Mouse (Mus musculus) MEL (cell line): ENCODE data around the gene Prpf4b. TPM values are rescaled to one million over a fixed set of nuclear protein-coding genes. Genes with fewer than 3 reads are reported as not detected.

Experiments
- DNase-seq: peaks from one replicate; pipeline ENCODE4 v3.0.0; 2011; ENCODE audit warnings: low read depth, low spot score
- H3K27ac ChIP-seq: 2 replicates; pipeline ENCODE4 v1.5.1; 2012; ENCODE audit warnings: low read depth, mild to moderate bottlenecking, control low read depth, low read length, moderate library complexity; ENCODE audit not compliant: control insufficient read depth
- H3K27me3 ChIP-seq, 2 experiments: fragments of 150-350 bp in 1 of 2; sonication (generic) in 1 of 2; 2 replicates each; pipeline ENCODE4 v1.6.1; 2012; ENCODE audit warnings: low read length in 2 of 2, mild to moderate bottlenecking in 2 of 2, improper control_type of control experiment in 1 of 2, moderate library complexity in 1 of 2; ENCODE audit not compliant: insufficient read depth in 2 of 2, control insufficient read depth in 1 of 2
- H3K36me3 ChIP-seq, 2 experiments: 2 replicates each; pipeline ENCODE4 v1.6.1; 2012 to 2014; ENCODE audit warnings: low read length in 2 of 2, improper control_type of control experiment in 1 of 2, inconsistent platforms in 1 of 2, mild to moderate bottlenecking in 1 of 2; ENCODE audit not compliant: insufficient read depth in 2 of 2, control insufficient read depth in 1 of 2
- H3K4me1 ChIP-seq, 2 experiments: fragments of 150-350 bp in 1 of 2; sonication (generic) in 1 of 2; 2 replicates each; pipeline ENCODE4 v1.6.1; 2012; ENCODE audit warnings: low read length in 2 of 2, improper control_type of control experiment in 1 of 2, mild to moderate bottlenecking in 1 of 2; ENCODE audit not compliant: insufficient read depth in 2 of 2, control insufficient read depth in 1 of 2
- H3K4me3 ChIP-seq, 2 experiments: fragments of 150-350 bp in 1 of 2; sonication (generic) in 1 of 2; 2 replicates each; pipeline ENCODE4 v1.5.1; 2012; ENCODE audit warnings: low read depth in 2 of 2, low read length in 2 of 2, mild to moderate bottlenecking in 2 of 2, moderate library complexity in 2 of 2, control low read depth in 1 of 2, improper control_type of control experiment in 1 of 2; ENCODE audit not compliant: control insufficient read depth in 1 of 2, insufficient read depth in 1 of 2
- H3K79me2 ChIP-seq: 2 replicates; pipeline ENCODE4 v1.6.1; 2012; ENCODE audit warnings: mild to moderate bottlenecking, low read length, moderate library complexity; ENCODE audit not compliant: control insufficient read depth, poor library complexity, insufficient read depth
- H3K9ac ChIP-seq: 2 replicates; pipeline ENCODE4 v1.6.1; 2012; ENCODE audit warnings: low read depth, mild to moderate bottlenecking, control low read depth, low read length, moderate library complexity; ENCODE audit not compliant: control insufficient read depth, poor library complexity, severe bottlenecking
- H3K9me3 ChIP-seq: fragments of 150-350 bp; sonication (generic); replicated peaks from 2 replicates; pipeline ENCODE4 v1.6.1; 2012; ENCODE audit warnings: mild to moderate bottlenecking, low read length, improper control_type of control experiment, moderate library complexity; ENCODE audit not compliant: insufficient read depth
- BHLHE40 ChIP-seq: IDR thresholded peaks from 2 replicates; pipeline ENCODE4 v1.6.1; 2012; ENCODE audit warnings: low read depth, mild to moderate bottlenecking, inconsistent platforms, low read length, improper control_type of control experiment, borderline replicate concordance
- CHD1 ChIP-seq: IDR thresholded peaks from 2 replicates; pipeline ENCODE4 v1.6.1; 2012; ENCODE audit warnings: low read depth, mild to moderate bottlenecking, inconsistent platforms, low read length, improper control_type of control experiment
- CHD2 ChIP-seq: IDR thresholded peaks from 2 replicates; pipeline ENCODE4 v1.6.1; 2011; ENCODE audit warnings: low read length, improper control_type of control experiment
- CTCF ChIP-seq, 3 experiments: IDR thresholded peaks in 2 of 3; conservative IDR thresholded peaks in 1 of 3; 2 replicates each; pipeline ENCODE4 v1.5.1; 2011 to 2012; ENCODE audit warnings: low read length in 3 of 3, low read depth in 2 of 3, mild to moderate bottlenecking in 2 of 3, improper control_type of control experiment in 1 of 3, inconsistent platforms in 1 of 3, mixed read lengths in 1 of 3, moderate library complexity in 1 of 3; ENCODE audit not compliant: control insufficient read depth in 1 of 3, insufficient read depth in 1 of 3, poor library complexity in 1 of 3, severe bottlenecking in 1 of 3
- E2F4 ChIP-seq: IDR thresholded peaks from 2 replicates; pipeline ENCODE4 v1.6.1; 2011; ENCODE audit warnings: low read depth, low read length, improper control_type of control experiment, borderline replicate concordance
- ELF1 ChIP-seq: IDR thresholded peaks from 2 replicates; pipeline ENCODE4 v1.6.1; 2014; ENCODE audit warnings: low read depth, mild to moderate bottlenecking, inconsistent platforms, low read length, improper control_type of control experiment, moderate library complexity
- ETS1 ChIP-seq: IDR thresholded peaks from 2 replicates; pipeline ENCODE4 v1.6.1; 2012; ENCODE audit warnings: low read depth, mild to moderate bottlenecking, inconsistent platforms, low read length, improper control_type of control experiment, moderate library complexity
- GATA1 ChIP-seq: IDR thresholded peaks from 2 replicates; pipeline ENCODE4 v1.6.1; 2011; ENCODE audit warnings: low read depth, low read length, improper control_type of control experiment
- JUND ChIP-seq: IDR thresholded peaks from 2 replicates; pipeline ENCODE4 v1.6.1; 2011; ENCODE audit warnings: low read depth, mild to moderate bottlenecking, improper control_type of control experiment, low read length
- KAT2A ChIP-seq: conservative IDR thresholded peaks from 2 replicates; pipeline ENCODE4 v1.6.1; 2012; ENCODE audit warnings: low read depth, low read length, improper control_type of control experiment, inconsistent platforms
- MAFK ChIP-seq: IDR thresholded peaks from 2 replicates; pipeline ENCODE4 v1.6.1; 2011; ENCODE audit warnings: low read depth, mild to moderate bottlenecking, low read length, improper control_type of control experiment, borderline replicate concordance
- MAX ChIP-seq: IDR thresholded peaks from 2 replicates; pipeline ENCODE4 v1.6.1; 2011; ENCODE audit warnings: low read length, improper control_type of control experiment
- MAZ ChIP-seq: IDR thresholded peaks from 2 replicates; pipeline ENCODE4 v1.6.1; 2012; ENCODE audit warnings: low read depth, mild to moderate bottlenecking, inconsistent platforms, low read length, improper control_type of control experiment
- MEF2A ChIP-seq: IDR thresholded peaks from 2 replicates; pipeline ENCODE4 v1.6.1; 2014; ENCODE audit warnings: low read depth, mild to moderate bottlenecking, inconsistent platforms, low read length, improper control_type of control experiment; ENCODE audit not compliant: poor library complexity, insufficient replicate concordance, severe bottlenecking; ENCODE audit errors: extremely low read depth
- MXI1 ChIP-seq: IDR thresholded peaks from 2 replicates; pipeline ENCODE4 v1.6.1; 2011; ENCODE audit warnings: mild to moderate bottlenecking, low read depth, low read length, improper control_type of control experiment
- MYB ChIP-seq: IDR thresholded peaks from 2 replicates; pipeline ENCODE4 v1.6.1; 2011; ENCODE audit warnings: mild to moderate bottlenecking, low read depth, low read length, improper control_type of control experiment
- MYC ChIP-seq: IDR thresholded peaks from 2 replicates; pipeline ENCODE4 v1.6.1; 2011; ENCODE audit warnings: low read depth, mild to moderate bottlenecking, low read length, improper control_type of control experiment, moderate library complexity
- NELFE ChIP-seq: IDR thresholded peaks from 2 replicates; pipeline ENCODE4 v1.6.1; 2011; ENCODE audit warnings: low read depth, low read length, improper control_type of control experiment
- NRF1 ChIP-seq: IDR thresholded peaks from 2 replicates; pipeline ENCODE4 v1.6.1; 2014; ENCODE audit warnings: low read depth, mild to moderate bottlenecking, inconsistent platforms, low read length, improper control_type of control experiment, moderate library complexity; ENCODE audit not compliant: poor library complexity, insufficient read depth, severe bottlenecking
- POLR2A ChIP-seq, 2 experiments: IDR thresholded peaks; 2 replicates each; pipeline ENCODE4 v1.6.1; 2011 to 2012; ENCODE audit warnings: low read length in 2 of 2, mild to moderate bottlenecking in 2 of 2, control low read depth in 1 of 2, improper control_type of control experiment in 1 of 2, low read depth in 1 of 2, moderate library complexity in 1 of 2; ENCODE audit not compliant: control insufficient read depth in 1 of 2, insufficient read depth in 1 of 2, poor library complexity in 1 of 2
- POLR2AphosphoS2 ChIP-seq: IDR thresholded peaks from 2 replicates; pipeline ENCODE4 v1.6.1; 2011; ENCODE audit warnings: low read length, improper control_type of control experiment
- POLR2AphosphoS5 ChIP-seq: IDR thresholded peaks from 2 replicates; pipeline ENCODE4 v1.6.1; 2012; ENCODE audit warnings: low read depth, borderline replicate concordance, mild to moderate bottlenecking, inconsistent platforms, low read length, moderate library complexity, mixed read lengths
- RAD21 ChIP-seq: IDR thresholded peaks from 2 replicates; pipeline ENCODE4 v1.6.1; 2011; ENCODE audit warnings: mild to moderate bottlenecking, low read depth, low read length, improper control_type of control experiment
- RCOR1 ChIP-seq: IDR thresholded peaks from 2 replicates; pipeline ENCODE4 v1.6.1; 2012; ENCODE audit warnings: low read depth, mild to moderate bottlenecking, inconsistent platforms, low read length, improper control_type of control experiment
- SIN3A ChIP-seq: IDR thresholded peaks from 2 replicates; pipeline ENCODE4 v1.6.1; 2012; ENCODE audit warnings: low read length, improper control_type of control experiment, inconsistent platforms
- SMC3 ChIP-seq: IDR thresholded peaks from 2 replicates; pipeline ENCODE4 v1.6.1; 2011; ENCODE audit warnings: low read depth, low read length, improper control_type of control experiment
- TAL1 ChIP-seq: IDR thresholded peaks from 2 replicates; pipeline ENCODE4 v1.6.1; 2012; ENCODE audit warnings: mild to moderate bottlenecking, inconsistent platforms, low read length, moderate library complexity, mixed read lengths
- TBP ChIP-seq: IDR thresholded peaks from 2 replicates; pipeline ENCODE4 v1.8.0; 2011; ENCODE audit warnings: low read depth, low read length, improper control_type of control experiment
- TCF12 ChIP-seq: IDR thresholded peaks from 2 replicates; pipeline ENCODE4 v1.6.1; 2014; ENCODE audit warnings: low read depth, mild to moderate bottlenecking, inconsistent platforms, low read length, improper control_type of control experiment, moderate library complexity
- UBTF ChIP-seq: IDR thresholded peaks from 2 replicates; pipeline ENCODE4 v1.6.1; 2012; ENCODE audit warnings: low read depth, mild to moderate bottlenecking, inconsistent platforms, low read length, improper control_type of control experiment, moderate library complexity, borderline replicate concordance; ENCODE audit not compliant: insufficient read depth
- USF1 ChIP-seq: IDR thresholded peaks from 2 replicates; pipeline ENCODE4 v1.6.1; 2014; ENCODE audit warnings: low read depth, mild to moderate bottlenecking, inconsistent platforms, low read length, improper control_type of control experiment, moderate library complexity
- USF2 ChIP-seq, 2 experiments: IDR thresholded peaks; 2 replicates each; pipeline ENCODE4 v1.6.1; 2011 to 2012; ENCODE audit warnings: improper control_type of control experiment in 2 of 2, low read length in 2 of 2, borderline replicate concordance in 1 of 2, inconsistent platforms in 1 of 2, low read depth in 1 of 2, mild to moderate bottlenecking in 1 of 2; ENCODE audit not compliant: insufficient read depth in 1 of 2
- ZC3H11A ChIP-seq: IDR thresholded peaks from 2 replicates; pipeline ENCODE4 v1.6.1; 2012; ENCODE audit warnings: low read depth, mild to moderate bottlenecking, inconsistent platforms, low read length, improper control_type of control experiment
- ZKSCAN1 ChIP-seq: IDR thresholded peaks from 2 replicates; pipeline ENCODE4 v1.6.1; 2012; ENCODE audit warnings: low read depth, mild to moderate bottlenecking, inconsistent platforms, low read length, improper control_type of control experiment, moderate library complexity
- ZMIZ1 ChIP-seq: IDR thresholded peaks from 2 replicates; pipeline ENCODE4 v1.6.1; 2012; ENCODE audit warnings: low read depth, mild to moderate bottlenecking, inconsistent platforms, low read length, improper control_type of control experiment, moderate library complexity
- ZNF384 ChIP-seq: IDR thresholded peaks from 2 replicates; pipeline ENCODE4 v1.6.1; 2012; ENCODE audit warnings: low read depth, mild to moderate bottlenecking, inconsistent platforms, low read length, improper control_type of control experiment
- polyA plus RNA-seq, 2 experiments: library from polyadenylated mRNA; stranded (reverse) in 1 of 2; unstranded in 1 of 2; fragments of >175 nt in 1 of 2; fragments of >200 nt in 1 of 2; gene quantifications; 2 replicates each; pipeline versions ENCODE4 v1.2.1 to v1.2.4; 2012; ENCODE audit warnings: low replicate concordance in 2 of 2, low read depth in 1 of 2; ENCODE audit not compliant: insufficient read length in 2 of 2, insufficient read depth in 1 of 2, missing spikeins in 1 of 2
- total RNA-seq: library from RNA; depleted of rRNA; stranded (reverse); fragments of 300-350 nt; gene quantifications from 2 replicates; pipeline ENCODE4 v1.2.3, GENCODE M21; 2012; rRNA removed

Prpf4b gene
- total RNA-seq, result 66.6 and 74.9 TPM in 2 replicates
- 10 to 100 TPM in 1 of 2 experiments, not detected in 1; 88.6 TPM for polyA plus RNA-seq

GRCm38 (mm10) chr13:34875166-34875710, at the start of gene Prpf4b:
TSS of gene Prpf4b (plus strand) at chr13:34875302.
- peak within 1 kb of the TSS; percentile 87 to 89 for H3K4me3 ChIP-seq
- no peaks in the 10 kb centered on the region for H3K9me3 ChIP-seq
- H3K27ac ChIP-seq, result peak within 1 kb of the TSS; percentile 97
- peak within 1 kb of the TSS; percentile 90 for H3K9ac ChIP-seq
- peaks cover 3 to 21% of the 10 kb centered on the region in 2 experiments for H3K36me3 ChIP-seq
- H3K4me1 ChIP-seq, result peaks cover 0 to 10% of the 10 kb centered on the region in 2 experiments; a peak in 3 of 4 replicates
- peaks cover 45% of the 10 kb centered on the region for H3K79me2 ChIP-seq
- H3K27me3 ChIP-seq, result no peaks in the 10 kb centered on the region; a peak in 1 of 4 replicates
- peak; percentile 94 for DNase-seq
- TF ChIP-seq CTCF (IDR thresholded peaks at IDR 0.05 in 2 of 3, conservative IDR thresholded peaks at IDR 0.05 in 1 of 3; ENCODE audit: control insufficient read depth in 1 of 3, insufficient read depth in 1 of 3, low read depth in 2 of 3, low read length in 3 of 3, poor library complexity in 1 of 3, severe bottlenecking in 1 of 3) (no peak), TBP (peak; percentile 73; the same call in 1 of the 2 replicates), NRF1 (peak; percentile 83), POLR2AphosphoS5 (no peak), POLR2A (IDR thresholded peaks at IDR 0.05; ENCODE audit: control insufficient read depth in 1 of 2, insufficient read depth in 1 of 2, low read depth in 1 of 2, low read length in 2 of 2, poor library complexity in 1 of 2) (peak; percentile 80 to 88), NELFE (peak; percentile 92), USF1 (peak; percentile 38; the same call in 1 of the 2 replicates), KAT2A (peak; percentile 47; the same call in 1 of the 2 replicates), SIN3A (peak; percentile 55; the same call in 1 of the 2 replicates), MAX (peak; percentile 34; the same call in 1 of the 2 replicates), TAL1 (no peak), MAFK (no peak), MEF2A (no peak), TCF12 (peak; percentile 55), GATA1 (no peak), MYC (no peak; the same call in 1 of the 2 replicates), SMC3 (0 out of 2 replicates have a peak, but pooled peaks have one; percentile 1), CHD1 (no peak), ZKSCAN1 (no peak), ZC3H11A (no peak), RCOR1 (no peak), JUND (no peak), POLR2AphosphoS2 (peak; percentile 86), RAD21 (no peak), ETS1 (peak; percentile 37; the same call in 1 of the 2 replicates), CHD2 (no peak), MAZ (0 out of 2 replicates have a peak, but pooled peaks have one; percentile 13), USF2 (IDR thresholded peaks at IDR 0.05; ENCODE audit: borderline replicate concordance in 1 of 2, insufficient read depth in 1 of 2, low read depth in 1 of 2, low read length in 2 of 2) (no peak), ELF1 (peak; percentile 74), UBTF (0 out of 2 replicates have a peak, but pooled peaks have one; percentile 56), MXI1 (peak; percentile 67), ZMIZ1 (peak; percentile 89), E2F4 (no peak), MYB (no peak), ZNF384 (0 out of 2 replicates have a peak, but pooled peaks have one; percentile 55), BHLHE40 (no peak)
